Mouse (Mus musculus): ENCODE data around the gene Spock3.
"Not testable (repeated sequence)": the region's sequence is repeated elsewhere in the genome, so short reads cannot be mapped to it uniquely, and the experiment has no call there.

The Spock3 gene

GRCm38 (mm10) chr8:62950709-62951108, at the start of gene Spock3:
Gene Spock3 (plus strand): TSS chr8:62951009.
- no peak for DNase-seq (ENCODE audit: low spot score)

- DNase-seq (ENCODE audit: low spot score), result no peak
These were observed 645 bp downstream of the Spock3 start for GRCm38 (mm10) chr8:62951173-62952134.

- no peak for DNase-seq (ENCODE audit: low spot score)
These were observed 1.7 kb downstream of the Spock3 start for GRCm38 (mm10) chr8:62952481-62952880.

- DNase-seq (ENCODE audit: low spot score), result no peak
These were observed 11.8 kb downstream of the Spock3 start for GRCm38 (mm10) chr8:62962608-62963007.

- DNase-seq (ENCODE audit: low spot score), result no peak
These were observed 19.1 kb downstream of the Spock3 start for GRCm38 (mm10) chr8:62969802-62970372.

GRCm38 (mm10) chr8:63088984-63089383, 138.2 kb downstream of the Spock3 start:
- DNase-seq (ENCODE audit: low spot score), result no peak

GRCm38 (mm10) chr8:63098200-63098599, 147.4 kb downstream of the Spock3 start:
- no peak for DNase-seq (ENCODE audit: low spot score)

GRCm38 (mm10) chr8:63109761-63110160, 159.0 kb downstream of the Spock3 start:
- DNase-seq (ENCODE audit: low spot score), result no peak

- DNase-seq (ENCODE audit: low spot score), result no peak
These were observed 162.1 kb downstream of the Spock3 start for GRCm38 (mm10) chr8:63112919-63113318.

GRCm38 (mm10) chr8:63120508-63120907, 169.7 kb downstream of the Spock3 start:
- DNase-seq (ENCODE audit: low spot score), result no peak

- no peak for DNase-seq (ENCODE audit: low spot score)
These were observed 184.6 kb downstream of the Spock3 start for GRCm38 (mm10) chr8:63135406-63135805.

- not testable (repeated sequence) for DNase-seq (ENCODE audit: low spot score)
These were observed 213.1 kb downstream of the Spock3 start for GRCm38 (mm10) chr8:63163861-63164260.

GRCm38 (mm10) chr8:63165326-63165725, 214.5 kb downstream of the Spock3 start:
- DNase-seq (ENCODE audit: low spot score), result no peak

GRCm38 (mm10) chr8:63169956-63170355, 219.1 kb downstream of the Spock3 start:
- no peak for DNase-seq (ENCODE audit: low spot score)

- no peak for DNase-seq (ENCODE audit: low spot score)
These were observed 230.5 kb downstream of the Spock3 start for GRCm38 (mm10) chr8:63181272-63181671.

- DNase-seq (ENCODE audit: low spot score), result no peak
These were observed 308.1 kb downstream of the Spock3 start for GRCm38 (mm10) chr8:63258812-63259385.

GRCm38 (mm10) chr8:63262516-63262915, 311.7 kb downstream of the Spock3 start:
- DNase-seq (ENCODE audit: low spot score), result no peak

GRCm38 (mm10) chr8:63335366-63335765, 384.6 kb downstream of the Spock3 start:
- DNase-seq (ENCODE audit: low spot score), result no peak

GRCm38 (mm10) chr8:63368580-63368979, 417.8 kb downstream of the Spock3 start:
- no peak for DNase-seq (ENCODE audit: low spot score)

GRCm38 (mm10) chr8:63397659-63398058, 446.9 kb downstream of the Spock3 start:
- no peak for DNase-seq (ENCODE audit: low spot score)
